Mouse (Mus musculus) olfactory bulb, adult 2 months (tissue): ENCODE results near the gene Shroom2. TPM values are rescaled to one million over a fixed set of nuclear protein-coding genes. Genes with fewer than 3 reads are reported as not detected.

ENCODE experiments used
- H3K27ac ChIP-seq: fragments of 200-500 bp; 2 replicates; pipeline ENCODE4 v1.5.1; 2012; ENCODE audit warnings: low read depth, low read length; ENCODE audit not compliant: insufficient read depth
- H3K4me1 ChIP-seq: fragments of 200-500 bp; 2 replicates; pipeline ENCODE4 v1.6.1; 2012; ENCODE audit warnings: low read length; ENCODE audit not compliant: control insufficient read depth, insufficient read depth
- H3K4me3 ChIP-seq: fragments of 200-500 bp; 2 replicates; pipeline ENCODE4 v1.5.1; 2012; ENCODE audit warnings: mild to moderate bottlenecking, low read depth, low read length, moderate library complexity; ENCODE audit not compliant: insufficient read depth
- CTCF ChIP-seq: fragments of 200-500 bp; IDR thresholded peaks from 2 replicates; pipeline ENCODE4 v1.5.1; 2012; ENCODE audit warnings: low read depth, mild to moderate bottlenecking, low read length, moderate library complexity; ENCODE audit not compliant: insufficient read depth
- POLR2A ChIP-seq: fragments of 200-500 bp; IDR thresholded peaks from 2 replicates; pipeline ENCODE4 v1.6.1; 2012; ENCODE audit warnings: mild to moderate bottlenecking, low read depth, low read length, moderate library complexity; ENCODE audit not compliant: insufficient read depth
- WGBS: fragments of 180-500 bp; shearing (Covaris S2); methylation state at CpG from one replicate; pipeline ENCODE4 v1.1.7; 2018; 5-methylcytosine and 5-hydroxymethylcytosine counted together
- polyA plus RNA-seq: library from polyadenylated mRNA; stranded (reverse); fragments of >200 nt; gene quantifications from 2 replicates; pipeline ENCODE4 v1.2.4, GENCODE M21; 2012; ENCODE audit warnings: low replicate concordance; ENCODE audit not compliant: missing spikeins, insufficient read depth, insufficient read length

Gene Shroom2
- polyA plus RNA-seq, 1 experiment: not detected

DNA sequence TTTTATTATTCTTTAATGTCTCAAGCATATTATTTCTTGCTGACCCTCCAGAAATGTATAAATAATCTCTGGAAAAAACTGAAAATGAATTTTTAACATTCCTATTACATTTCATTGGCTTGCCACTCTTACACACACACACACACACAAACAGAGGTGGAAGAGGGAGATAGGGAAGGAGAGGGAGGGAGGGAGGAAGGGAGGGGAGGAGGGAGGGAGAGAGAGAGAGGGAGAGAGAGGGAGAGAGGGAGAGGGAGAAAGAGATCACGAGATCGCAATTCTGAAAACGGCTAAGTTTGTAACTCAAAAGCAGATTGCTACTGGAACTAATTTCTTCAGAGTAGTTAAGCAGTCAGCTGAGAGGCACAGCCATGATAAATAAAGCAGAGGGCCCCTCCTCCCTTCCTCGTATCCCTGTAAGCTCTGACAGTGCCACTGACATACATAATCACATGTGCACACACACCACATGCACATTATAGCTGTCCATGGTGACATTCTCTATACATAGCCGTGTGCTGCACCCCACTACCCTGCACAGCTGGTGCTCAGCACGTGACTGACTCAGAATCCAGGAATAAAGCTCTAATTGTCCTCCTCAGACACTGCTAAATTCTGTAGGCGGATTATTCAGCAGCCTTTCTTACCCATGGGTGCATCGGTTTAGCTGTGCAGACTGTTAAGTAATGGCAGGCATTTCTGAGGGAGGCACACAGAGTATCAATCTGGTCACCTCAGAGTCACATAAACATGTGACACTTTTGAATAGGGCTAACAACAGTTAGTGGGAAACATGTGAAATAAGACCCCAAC, 113.3 kb downstream of the Shroom2 start:
- WGBS: 20% methylated on average over 8 of the region's 8 CpGs
- TF ChIP-seq POLR2A (no peak), CTCF (no peak)
- peak overlapping the region; percentile 83 for H3K27ac ChIP-seq
- H3K4me1 ChIP-seq: no peaks in the 10 kb centered on the region
- H3K4me3 ChIP-seq: no peak overlapping the region

DNA sequence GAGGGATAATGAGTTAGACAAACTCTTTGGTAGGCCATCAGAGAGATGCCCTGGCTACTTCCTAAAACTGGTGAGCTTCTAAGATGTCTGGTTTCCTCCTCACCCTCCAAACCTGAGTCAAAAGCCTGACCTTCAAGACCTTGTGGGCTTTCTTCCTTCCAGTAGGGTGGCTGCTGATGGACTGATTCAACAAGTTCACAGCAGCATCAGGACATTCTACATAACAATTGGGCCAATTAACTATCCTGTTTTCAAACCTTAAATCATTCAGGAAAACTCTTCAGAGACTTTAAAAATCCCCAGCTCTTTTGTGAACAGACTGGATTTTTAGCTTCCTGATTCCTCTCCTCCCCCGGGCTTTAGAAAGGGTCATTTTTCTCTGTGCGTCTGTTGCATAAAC, 116.6 kb downstream of the Shroom2 start:
- H3K4me3 ChIP-seq: no peak overlapping the region
- H3K4me1 ChIP-seq: no peaks in the 10 kb centered on the region
- WGBS: 68% methylated on average over 2 of the region's 2 CpGs
- no peak overlapping the region for H3K27ac ChIP-seq
- TF ChIP-seq CTCF (no peak), POLR2A (no peak)

DNA sequence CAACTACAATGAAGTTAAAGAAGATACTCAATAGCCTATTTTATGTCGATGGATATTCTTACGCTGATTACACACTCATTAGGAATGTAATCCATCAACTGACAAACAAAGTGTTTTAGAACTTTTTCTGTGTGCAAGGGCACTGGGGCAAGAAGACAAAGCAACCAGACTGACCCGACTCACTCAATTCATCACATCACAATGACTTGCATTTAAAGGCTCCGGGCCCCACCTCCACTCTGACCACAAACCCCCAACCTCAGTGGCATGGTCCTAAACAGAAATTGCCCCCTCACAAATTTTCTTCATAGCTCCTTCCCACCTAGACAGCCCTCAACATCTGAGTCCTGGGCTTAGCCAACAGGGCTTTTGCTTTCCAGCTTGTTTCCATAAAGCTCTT, 124.4 kb downstream of the Shroom2 start:
- Histone ChIP-seq H3K4me1 (peaks cover 2% of the 10 kb centered on the region; the same call in 1 of the 2 replicates), H3K27ac (peak overlapping the region; percentile 82; the same call in 1 of the 2 replicates), H3K4me3 (no peak overlapping the region)
- WGBS: 24% methylated on average over 4 of the region's 4 CpGs
- TF ChIP-seq POLR2A: no peak
- TF ChIP-seq CTCF: no peak

DNA sequence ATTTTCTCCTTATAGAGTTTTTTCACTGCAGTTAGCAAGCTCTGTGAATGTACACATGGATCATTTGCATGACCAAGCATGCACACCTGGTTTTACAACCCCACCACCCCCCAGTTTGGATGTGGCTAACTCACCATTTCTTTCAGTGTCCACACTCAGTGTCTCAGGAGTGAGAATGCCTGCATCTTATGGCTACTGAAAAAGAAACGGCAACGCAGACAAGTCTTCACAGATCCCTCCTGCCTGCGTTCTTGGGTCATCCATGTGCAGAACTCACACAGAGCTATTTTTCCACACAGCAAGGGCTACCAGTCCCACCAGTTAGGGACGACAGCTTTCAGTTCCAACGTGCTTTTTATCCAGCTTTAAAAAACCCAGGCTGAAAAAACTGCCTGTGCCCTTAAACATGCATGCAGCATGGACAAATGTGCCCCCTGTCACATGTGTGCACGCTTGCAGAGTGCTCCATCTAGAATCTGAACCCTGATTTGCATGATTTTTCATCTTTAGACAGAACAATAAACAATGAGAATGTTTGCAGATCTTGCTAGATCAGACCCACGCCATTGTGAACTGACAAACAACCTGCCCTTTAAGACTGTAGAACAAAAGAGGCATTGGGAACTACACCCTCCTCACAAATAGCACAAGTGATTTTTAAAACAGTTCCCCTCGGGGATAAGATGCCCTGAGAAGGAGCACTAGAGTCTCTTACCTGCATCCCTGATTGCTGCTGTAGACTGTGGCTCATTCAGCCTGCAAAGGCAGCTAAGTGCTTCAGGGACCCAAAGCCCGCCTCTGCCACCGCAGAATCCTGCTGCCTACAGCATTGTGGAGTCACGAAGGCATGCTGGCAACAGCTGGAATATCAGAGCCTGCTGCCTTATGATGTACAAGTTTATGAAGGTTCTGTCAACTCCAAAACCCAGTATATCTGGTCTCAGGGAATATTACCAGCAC, 125.3 kb downstream of the Shroom2 start:
- no peak for TF ChIP-seq POLR2A
- TF ChIP-seq CTCF: no peak
- Histone ChIP-seq H3K4me3 (peak overlapping the region; percentile 54), H3K4me1 (peaks cover 2% of the 10 kb centered on the region; the same call in 1 of the 2 replicates), H3K27ac (peak overlapping the region; percentile 90)
- WGBS: 24% methylated on average over 11 of the region's 11 CpGs

DNA sequence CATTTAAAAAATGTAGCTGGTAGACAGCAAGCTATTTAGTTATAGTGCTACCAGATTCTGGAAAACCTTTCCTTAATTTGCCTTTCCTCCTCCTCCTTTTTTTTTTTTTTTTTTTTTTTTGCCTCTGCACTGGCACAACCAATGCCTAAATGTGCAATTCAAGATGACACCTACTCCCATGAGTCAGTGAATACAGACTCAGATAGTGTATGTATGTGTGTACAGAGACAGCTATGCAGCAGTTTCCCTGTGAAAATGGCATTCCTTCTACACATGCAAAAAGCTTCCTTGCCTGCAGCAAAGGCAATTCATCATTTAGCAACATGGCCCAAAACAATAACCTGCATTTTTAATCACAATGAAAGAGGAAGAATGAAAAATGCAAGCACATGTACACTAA, 126.1 kb downstream of the Shroom2 start:
- TF ChIP-seq CTCF (no peak), POLR2A (no peak)
- Histone ChIP-seq H3K27ac (peak overlapping the region; percentile 90), H3K4me3 (no peak overlapping the region), H3K4me1 (peaks cover 2% of the 10 kb centered on the region; the same call in 1 of the 2 replicates)

DNA sequence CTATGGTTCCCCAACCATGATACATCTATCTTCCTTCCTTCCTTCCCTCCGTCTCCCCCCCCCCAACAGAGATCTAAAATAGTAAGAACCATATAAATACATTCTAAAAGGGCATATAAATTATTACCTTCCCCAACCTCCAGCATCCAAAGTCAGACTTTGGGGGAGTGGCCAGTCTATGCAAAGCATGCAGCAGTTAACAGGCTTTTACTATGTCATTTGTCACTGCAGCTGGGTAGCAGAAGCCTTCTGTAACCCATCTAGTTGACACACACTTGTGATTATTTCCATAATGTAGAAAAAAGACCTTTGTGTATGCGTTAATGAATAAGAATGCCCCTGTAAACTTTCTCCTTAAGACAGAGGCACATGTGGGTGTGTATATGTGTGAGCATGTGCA, 126.6 kb downstream of the Shroom2 start:
- WGBS: 33% methylated on average over 2 of the region's 2 CpGs
- no peak overlapping the region for H3K27ac ChIP-seq
- peaks cover 2% of the 10 kb centered on the region; the same call in 1 of the 2 replicates for H3K4me1 ChIP-seq
- no peak overlapping the region for H3K4me3 ChIP-seq
- TF ChIP-seq POLR2A (no peak), CTCF (no peak)

DNA sequence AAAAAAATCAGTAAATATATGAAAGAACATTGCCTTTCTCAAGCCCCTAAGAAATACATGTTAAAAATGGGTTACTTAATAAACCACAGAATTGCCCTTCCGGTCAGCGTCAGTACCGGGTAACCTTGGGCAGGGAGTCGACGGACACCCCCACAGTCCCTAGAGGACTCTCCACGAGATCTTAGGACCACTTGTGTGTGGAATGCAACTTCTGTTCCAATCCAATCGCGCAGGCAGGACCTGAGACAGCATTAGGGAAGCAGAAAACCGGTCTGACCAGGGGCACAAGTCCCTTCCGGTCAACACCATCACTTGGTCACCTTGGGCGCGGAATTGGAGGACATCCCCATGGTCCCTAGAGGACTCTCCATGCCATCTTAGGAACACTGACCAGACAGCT, 133.9 kb downstream of the Shroom2 start:
- TF ChIP-seq CTCF (no peak), POLR2A (no peak)
- Histone ChIP-seq H3K4me3 (no peak overlapping the region), H3K27ac (no peak overlapping the region), H3K4me1 (0 out of 2 replicates have a peak, but pooled peaks cover 4% of the 10 kb centered on the region)
- WGBS: 93% methylated on average over 12 of the region's 12 CpGs

DNA sequence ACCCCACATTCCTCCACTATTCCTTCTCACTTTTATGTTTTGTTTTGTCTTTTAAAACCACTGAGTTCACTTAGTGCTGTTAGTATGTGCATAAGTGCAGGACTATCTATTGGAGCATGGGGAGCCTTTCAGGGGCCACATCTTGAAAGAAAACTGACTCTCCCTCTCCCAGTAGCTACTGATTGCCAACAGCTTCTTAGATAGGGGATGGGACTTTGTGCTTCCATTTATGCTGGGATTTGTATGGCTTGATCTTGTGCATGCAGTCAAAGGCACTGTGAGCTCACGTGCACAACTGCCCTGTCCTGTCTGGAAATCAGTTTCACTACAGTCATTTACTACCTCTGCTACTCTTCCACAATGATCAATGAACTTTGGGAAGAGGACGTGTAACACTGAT, 147.9 kb downstream of the Shroom2 start:
- WGBS: 87% methylated on average over 2 of the region's 2 CpGs
- Histone ChIP-seq H3K27ac (no peak overlapping the region), H3K4me3 (no peak overlapping the region), H3K4me1 (0 out of 2 replicates have a peak, but pooled peaks cover 4% of the 10 kb centered on the region)
- no peak for TF ChIP-seq CTCF

DNA sequence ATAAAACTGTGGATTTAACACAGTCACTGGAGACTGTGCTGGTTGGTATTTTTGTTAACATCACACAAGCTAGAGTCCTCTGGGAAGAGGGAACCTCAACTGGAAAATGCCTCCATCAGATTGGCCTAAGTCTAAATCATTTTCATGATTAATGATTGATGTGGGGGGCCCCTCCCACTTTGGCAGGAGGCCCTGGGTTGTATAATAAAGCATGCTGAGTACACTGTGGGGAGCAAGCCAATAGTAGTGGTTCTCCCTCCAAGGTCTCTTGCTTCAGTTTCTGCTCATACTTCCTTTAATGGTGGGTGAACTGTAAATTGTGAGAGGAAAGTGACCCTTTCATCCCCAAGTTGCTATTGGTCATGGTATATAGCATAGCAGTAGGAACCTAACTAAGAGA, 148.3 kb downstream of the Shroom2 start:
- Histone ChIP-seq H3K27ac (no peak overlapping the region), H3K4me3 (no peak overlapping the region)
- TF ChIP-seq CTCF: no peak
- TF ChIP-seq POLR2A: no peak

More for the DNA sequence above, 148.3 kb downstream of the Shroom2 start:
- 0 out of 2 replicates have a peak, but pooled peaks cover 4% of the 10 kb centered on the region for H3K4me1 ChIP-seq
